Mouse (Mus musculus) thymus, adult 2 months (tissue): ENCODE data around the gene Secisbp2l. TPM values are rescaled to one million over a fixed set of nuclear protein-coding genes. Genes with fewer than 3 reads are reported as not detected.
A peak's percentile ranks its signal among the peaks of the same experiment; 100 is the strongest.

ENCODE experiments used
- DNase-seq: peaks from one replicate; pipeline ENCODE4 v3.0.0; 2021
- H3K27ac ChIP-seq: fragments of 200-500 bp; 2 replicates; pipeline ENCODE4 v1.5.1; 2012; ENCODE audit warnings: low read length, control low read depth; ENCODE audit not compliant: control insufficient read depth, insufficient read depth
- H3K27me3 ChIP-seq: fragments of 200-500 bp; 2 replicates; pipeline ENCODE4 v1.6.1; 2012; ENCODE audit warnings: mild to moderate bottlenecking, low read length, moderate library complexity, mixed read lengths; ENCODE audit not compliant: control insufficient read depth, insufficient read depth
- H3K36me3 ChIP-seq: fragments of 200-500 bp; 2 replicates; pipeline ENCODE4 v1.6.1; 2012; ENCODE audit warnings: mild to moderate bottlenecking, low read length, moderate library complexity; ENCODE audit not compliant: control insufficient read depth, insufficient read depth
- H3K4me1 ChIP-seq: fragments of 200-500 bp; replicated peaks from 2 replicates; pipeline ENCODE4 v1.6.1; 2012; ENCODE audit warnings: low read length; ENCODE audit not compliant: control insufficient read depth, insufficient read depth
- H3K4me3 ChIP-seq: fragments of 200-500 bp; 2 replicates; pipeline ENCODE4 v1.5.1; 2012; ENCODE audit warnings: mild to moderate bottlenecking, low read length, control low read depth, moderate library complexity; ENCODE audit not compliant: control insufficient read depth, insufficient read depth
- CTCF ChIP-seq: fragments of 200-500 bp; IDR thresholded peaks from 2 replicates; pipeline ENCODE4 v1.5.1; 2012; ENCODE audit warnings: mild to moderate bottlenecking, control low read depth, low read length, moderate library complexity, borderline replicate concordance; ENCODE audit not compliant: control insufficient read depth, poor library complexity, insufficient read depth; ENCODE audit errors: extremely low read depth
- POLR2A ChIP-seq: fragments of 200-500 bp; IDR thresholded peaks from 2 replicates; pipeline ENCODE4 v1.6.1; 2012; ENCODE audit warnings: mild to moderate bottlenecking, low read length, control low read depth, moderate library complexity; ENCODE audit not compliant: control insufficient read depth, poor library complexity, insufficient read depth; ENCODE audit errors: extremely low read depth
- WGBS: fragments of 180-500 bp; shearing (Covaris S2); methylation state at CpG from one replicate; pipeline ENCODE4 v1.1.7; 2018; 5-methylcytosine and 5-hydroxymethylcytosine counted together
- polyA plus RNA-seq: library from polyadenylated mRNA; depleted of rRNA; stranded (reverse); fragments of >200 nt; gene quantifications from 2 replicates; pipeline ENCODE4 v1.2.3, GENCODE M21; 2012

Gene Secisbp2l
- polyA plus RNA-seq, 1 experiment, result 16.8 TPM

DNA sequence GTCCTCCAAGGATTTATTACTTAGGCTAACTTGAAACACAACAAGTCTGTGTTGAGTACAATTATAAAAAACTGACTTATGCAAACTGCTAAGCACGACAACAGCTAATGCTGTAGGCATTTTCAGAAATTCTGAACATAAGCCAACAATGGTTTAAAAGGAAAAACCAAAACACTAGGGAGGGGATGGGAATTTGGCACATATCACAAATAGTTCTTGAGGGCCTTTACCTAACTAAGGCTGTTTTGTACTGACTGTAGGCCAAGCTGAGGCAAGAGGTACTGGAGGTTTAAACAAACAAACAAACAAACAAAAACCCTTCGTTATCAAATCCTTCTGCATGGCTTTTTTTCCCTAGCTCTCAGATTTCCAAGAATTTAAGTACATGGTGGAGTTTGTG lies 1.7 kb downstream of the Secisbp2l start:
- no peaks in the 10 kb centered on the region for H3K36me3 ChIP-seq
- H3K4me1 ChIP-seq, result peaks cover 16% of the 10 kb centered on the region
- no peak overlapping the region for H3K27ac ChIP-seq
- no peak for TF ChIP-seq POLR2A
- no peak for TF ChIP-seq CTCF
- H3K4me3 ChIP-seq, result no peak overlapping the region
- DNase-seq, result no peak
- no peaks in the 10 kb centered on the region for H3K27me3 ChIP-seq
- 90% methylated on average over 2 of the region's 2 CpGs for WGBS

DNA sequence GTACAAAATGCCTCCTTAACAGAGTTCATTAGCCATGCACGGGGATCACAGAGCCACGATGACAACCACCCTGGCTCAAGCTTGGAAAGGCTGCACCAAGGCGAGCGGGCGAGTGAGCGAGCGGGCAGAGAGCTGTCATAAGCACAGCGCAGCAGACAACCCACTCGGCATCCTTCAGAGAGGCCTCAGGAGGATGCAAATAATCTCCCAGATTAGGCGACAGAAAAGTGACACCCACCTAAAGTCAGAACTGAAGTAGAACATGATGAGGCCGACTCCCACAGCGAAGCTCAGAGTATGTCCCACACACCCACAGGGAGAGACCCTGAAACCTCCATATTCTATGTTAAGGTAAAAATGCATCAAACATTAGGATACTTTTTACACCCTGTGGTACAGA lies 4.3 kb downstream of the Secisbp2l start:
- 95% methylated on average over 12 of the region's 12 CpGs for WGBS

DNA sequence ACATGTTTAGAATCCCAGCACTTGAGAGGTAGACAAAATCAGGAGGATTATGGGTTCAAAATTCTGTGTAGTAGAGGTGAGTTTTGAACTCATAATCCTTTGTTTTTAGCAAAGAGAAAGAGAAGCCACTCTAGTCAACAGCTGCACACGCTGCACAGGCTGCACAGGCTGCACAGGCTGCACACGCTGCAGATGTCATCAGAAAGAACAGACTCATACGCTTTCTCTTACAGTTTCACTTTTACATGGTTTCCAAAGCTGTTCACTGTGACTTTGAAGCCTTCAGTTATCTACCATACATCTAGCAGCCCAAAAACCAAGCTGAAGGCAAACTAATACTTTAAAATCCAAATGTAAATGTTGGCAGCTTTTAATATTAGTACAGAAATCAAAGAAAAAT lies 5.7 kb downstream of the Secisbp2l start:
- WGBS, result 0% methylated on average over 3 of the region's 3 CpGs
- H3K36me3 ChIP-seq, result peaks cover 19% of the 10 kb centered on the region
- no peak for DNase-seq

More for the DNA sequence above, 4.3 kb downstream of the Secisbp2l start:
- Histone ChIP-seq H3K36me3 (peaks cover 14% of the 10 kb centered on the region), H3K27ac (no peak overlapping the region), H3K4me1 (peaks cover 16% of the 10 kb centered on the region), H3K4me3 (no peak overlapping the region), H3K27me3 (no peaks in the 10 kb centered on the region)
- TF ChIP-seq POLR2A, result no peak
- no peak for TF ChIP-seq CTCF
- DNase-seq, result no peak

GRCm38 (mm10) chr2:125775661-125776060 lies 7.0 kb downstream of the Secisbp2l start:
- WGBS, result 96% methylated on average over 7 of the region's 7 CpGs
- peaks cover 16% of the 10 kb centered on the region for H3K4me1 ChIP-seq
- no peak for TF ChIP-seq POLR2A
- no peak for TF ChIP-seq CTCF
- no peak for DNase-seq
- H3K27me3 ChIP-seq, result no peaks in the 10 kb centered on the region
- H3K4me3 ChIP-seq, result no peak overlapping the region
- peaks cover 26% of the 10 kb centered on the region for H3K36me3 ChIP-seq
- H3K27ac ChIP-seq, result no peak overlapping the region

More for the DNA sequence above, 5.7 kb downstream of the Secisbp2l start:
- H3K4me1 ChIP-seq, result peaks cover 16% of the 10 kb centered on the region
- H3K27ac ChIP-seq, result peak overlapping the region; percentile 31
- TF ChIP-seq POLR2A, result no peak
- no peak overlapping the region for H3K4me3 ChIP-seq
- H3K27me3 ChIP-seq, result no peaks in the 10 kb centered on the region

- WGBS, result 80% methylated on average over 4 of the region's 4 CpGs
- Histone ChIP-seq H3K27ac (no peak overlapping the region), H3K27me3 (no peaks in the 10 kb centered on the region), H3K4me3 (no peak overlapping the region), H3K4me1 (peaks cover 12% of the 10 kb centered on the region), H3K36me3 (peaks cover 26% of the 10 kb centered on the region)
- TF ChIP-seq POLR2A, result no peak
- TF ChIP-seq CTCF, result no peak
- DNase-seq, result no peak
Observed at GRCm38 (mm10) chr2:125774846-125775245, 7.8 kb downstream of the Secisbp2l start.

DNA sequence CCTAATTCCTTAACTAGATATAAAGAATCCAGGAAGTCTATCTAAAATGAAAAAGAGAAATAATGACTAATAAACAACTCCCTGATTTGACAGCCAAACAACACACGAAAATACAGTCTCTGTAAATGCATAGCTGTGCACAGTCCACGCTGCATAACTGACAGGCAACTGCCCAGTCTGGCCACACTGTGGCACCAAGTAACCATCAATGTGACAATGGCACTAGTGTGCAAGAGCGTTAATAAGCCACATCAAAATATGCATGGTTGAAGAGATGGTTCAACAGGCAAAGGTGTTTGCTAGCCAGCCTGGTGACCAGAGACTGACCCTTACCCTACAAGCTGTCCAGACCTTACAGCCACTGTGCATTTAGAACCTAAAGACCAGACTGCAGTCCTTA lies 17.6 kb downstream of the Secisbp2l start:
- H3K36me3 ChIP-seq, result peaks cover 67% of the 10 kb centered on the region
- 88% methylated on average over 3 of the region's 3 CpGs for WGBS
- H3K4me1 ChIP-seq, result no peaks in the 10 kb centered on the region
- no peaks in the 10 kb centered on the region for H3K27me3 ChIP-seq
- DNase-seq, result no peak
- no peak for TF ChIP-seq POLR2A
- no peak for TF ChIP-seq CTCF
- no peak overlapping the region for H3K4me3 ChIP-seq
- no peak overlapping the region for H3K27ac ChIP-seq

DNA sequence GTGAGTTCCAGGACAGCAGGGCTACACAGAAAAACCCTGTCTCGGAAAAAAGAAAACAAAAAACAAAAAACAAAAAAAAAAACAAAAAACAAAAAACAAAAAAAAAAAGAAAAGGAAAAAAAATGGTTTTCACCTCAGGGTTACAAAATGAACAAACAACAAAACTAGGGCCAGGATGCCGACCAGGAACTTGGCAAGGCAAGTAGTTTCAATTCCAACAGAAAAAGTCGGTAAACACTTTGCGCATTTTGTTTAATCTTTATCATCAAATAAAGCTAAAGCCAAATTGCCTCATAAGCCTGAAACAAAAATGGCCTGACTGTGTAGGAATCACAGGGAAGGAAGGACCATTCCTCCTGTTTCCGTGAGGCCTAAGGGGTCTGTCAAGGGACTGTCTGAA lies 18.1 kb downstream of the Secisbp2l start:
- H3K4me1 ChIP-seq, result no peaks in the 10 kb centered on the region
- H3K27ac ChIP-seq, result no peak overlapping the region
- TF ChIP-seq CTCF, result no peak
- no peak for TF ChIP-seq POLR2A
- H3K36me3 ChIP-seq, result peaks cover 70% of the 10 kb centered on the region
- H3K27me3 ChIP-seq, result no peaks in the 10 kb centered on the region
- H3K4me3 ChIP-seq, result no peak overlapping the region
- 96% methylated on average over 5 of the region's 5 CpGs for WGBS
- no peak for DNase-seq
